Mouse (Mus musculus): ENCODE results near the gene Usf2. TPM values are rescaled to one million over a fixed set of nuclear protein-coding genes. Genes with fewer than 3 reads are reported as not detected.
"Not testable (repeated sequence)": the region's sequence is repeated elsewhere in the genome, so short reads cannot be mapped to it uniquely, and the experiment has no call there.

The Usf2 gene
- polyA plus RNA-seq, 1 experiment: 181 TPM

DNA sequence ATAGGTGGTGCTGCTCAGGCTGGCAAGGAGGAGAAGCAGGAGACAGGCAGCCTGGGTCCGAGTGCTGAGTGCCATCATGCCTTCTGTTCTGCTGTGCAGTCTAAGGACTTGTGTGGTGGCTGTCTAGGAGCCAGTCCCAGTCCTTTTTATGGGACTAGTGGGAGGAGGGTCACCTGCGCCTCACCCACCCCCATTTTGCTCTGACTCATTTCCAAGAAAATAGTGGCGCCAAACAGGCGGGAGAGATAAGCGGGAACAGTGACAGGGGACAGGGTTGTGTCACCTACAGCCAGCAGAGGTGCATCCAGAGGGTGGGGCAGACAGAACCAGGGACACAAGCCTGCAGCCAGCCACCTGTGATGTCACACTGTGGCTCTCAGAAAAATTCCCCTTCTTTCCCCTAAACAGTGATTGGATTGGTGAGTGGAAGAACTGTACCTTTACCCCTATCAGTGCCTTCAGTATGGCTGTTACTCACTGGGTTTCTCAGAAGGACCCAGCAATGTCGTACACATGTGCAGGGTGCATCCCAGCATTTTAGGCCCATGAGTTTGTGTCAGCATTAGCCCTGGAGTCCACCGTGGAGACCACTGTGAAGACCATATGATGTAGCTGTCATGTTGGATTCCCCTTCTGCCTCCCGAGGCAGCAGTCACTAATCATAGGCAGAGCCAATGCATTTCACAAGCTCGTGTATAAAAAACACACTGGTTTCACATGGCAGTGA, 12.5 kb downstream of the Usf2 start, which contains the start of gene Hamp:
TSS of gene Hamp (minus strand) at position 124 of the 727 bp plus-strand sequence.
- TF ChIP-seq GATA1 (IDR thresholded peaks at IDR 0.05; ENCODE audit: low read length): no peak

DNA sequence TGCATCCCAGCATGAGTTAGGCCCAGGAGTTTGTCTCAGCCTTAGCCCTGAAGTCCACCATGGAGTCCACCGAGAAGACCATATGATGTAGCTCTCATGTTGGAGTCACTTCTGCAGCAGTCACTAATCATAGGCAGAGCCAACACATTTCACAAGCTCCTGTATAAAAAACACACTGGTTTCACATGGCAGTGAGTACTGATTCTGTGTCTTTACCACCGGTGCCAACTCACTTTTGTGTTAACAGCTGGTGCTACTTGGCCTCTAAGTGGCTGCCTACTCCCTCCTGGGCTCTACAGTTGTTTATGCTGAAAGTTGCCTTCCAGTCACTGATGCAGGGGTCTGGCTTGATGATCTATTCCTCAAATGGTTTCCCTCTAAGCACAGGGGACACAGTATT, 32.0 kb downstream of the Usf2 start, which contains the start of gene Hamp2:
TSS of gene Hamp2 (minus strand) at position 101 of the 400 bp plus-strand sequence.
- not testable (repeated sequence) for TF ChIP-seq GATA1 (IDR thresholded peaks at IDR 0.05; ENCODE audit: low read length)

DNA sequence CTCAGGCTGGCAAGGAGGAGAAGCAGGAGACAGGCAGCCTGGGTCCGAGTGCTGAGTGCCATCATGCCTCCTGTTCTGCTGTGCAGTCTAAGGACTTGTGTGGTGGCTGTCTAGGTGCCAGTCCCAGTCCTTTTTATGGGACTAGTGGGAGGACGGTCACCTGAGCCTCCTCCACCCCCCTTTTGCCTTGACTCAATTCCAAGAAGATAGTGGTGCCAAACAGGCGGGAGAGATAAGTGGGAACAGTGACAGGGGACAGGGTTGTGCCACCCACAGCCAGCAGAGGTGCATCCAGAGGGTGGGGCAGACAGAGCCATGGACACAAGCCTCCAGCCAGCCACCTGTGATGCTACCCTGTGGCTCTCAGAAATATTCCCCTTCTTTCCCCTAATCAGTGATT, 32.5 kb downstream of the Usf2 start:
- TF ChIP-seq GATA1 (IDR thresholded peaks at IDR 0.05; ENCODE audit: low read length): no peak

DNA sequence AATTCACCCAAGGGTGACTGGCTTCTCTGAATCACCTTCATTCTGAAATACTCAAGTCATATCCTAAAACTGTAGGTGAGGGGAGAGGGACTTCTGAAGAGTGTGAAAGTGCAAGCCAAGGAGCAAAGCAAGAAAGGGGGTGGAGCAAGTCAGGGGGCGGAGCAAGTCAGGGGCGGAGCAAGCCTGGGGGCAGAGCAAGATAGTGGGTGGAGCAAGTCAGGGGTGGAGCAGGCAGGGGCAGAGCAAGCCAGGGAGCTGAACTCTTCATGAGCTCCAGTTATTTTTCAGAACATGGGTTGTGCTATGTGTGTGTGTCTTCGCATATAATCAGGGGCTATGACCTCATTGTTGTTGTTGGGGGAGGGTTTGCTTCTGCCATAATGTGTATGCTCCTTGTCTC, 36.4 kb downstream of the Usf2 start:
- TF ChIP-seq GATA1 (IDR thresholded peaks at IDR 0.05; ENCODE audit: low read length): no peak

DNA sequence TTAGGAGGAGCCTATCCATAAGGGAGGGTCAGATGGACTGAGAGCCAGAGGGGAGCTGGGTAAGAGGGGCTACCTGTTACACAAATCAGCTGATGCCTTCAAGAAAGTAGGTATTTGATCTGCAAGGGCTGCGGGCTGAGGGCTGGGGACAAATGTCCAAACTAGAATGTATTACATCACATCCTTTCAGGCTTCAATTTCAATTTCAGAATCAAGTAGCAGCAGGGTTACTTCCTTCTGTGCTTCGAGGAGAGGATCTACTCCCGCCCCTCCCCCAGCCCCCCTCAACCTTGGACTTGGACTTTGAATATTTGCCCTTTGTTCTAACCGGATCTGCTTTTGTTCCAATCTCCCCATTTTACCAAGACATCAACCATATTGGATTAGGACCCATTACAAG, 39.4 kb downstream of the Usf2 start:
- TF ChIP-seq GATA1 (IDR thresholded peaks at IDR 0.05; ENCODE audit: low read length): no peak

DNA sequence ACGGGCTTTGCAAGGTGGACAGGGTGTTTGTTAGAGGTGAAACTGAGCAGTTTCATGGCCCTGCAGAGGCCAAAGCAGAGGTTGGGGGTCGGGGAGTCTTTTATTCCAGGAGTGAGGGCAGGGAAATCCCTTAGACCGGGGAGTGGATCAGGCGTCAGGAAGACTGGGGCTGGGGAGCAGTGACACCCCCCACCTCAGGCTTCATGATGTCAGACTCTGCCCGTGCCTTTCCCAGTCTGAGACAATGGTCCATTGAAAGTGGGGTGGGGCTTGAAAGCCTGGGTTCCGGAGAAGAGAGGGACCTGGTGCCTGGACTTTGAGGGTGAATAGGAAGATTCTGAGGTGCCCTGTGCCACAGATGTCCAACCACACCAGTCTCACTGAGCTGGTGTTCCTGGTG, 39.9 kb downstream of the Usf2 start:
- no peak for TF ChIP-seq GATA1 (IDR thresholded peaks at IDR 0.05; ENCODE audit: low read length)

DNA sequence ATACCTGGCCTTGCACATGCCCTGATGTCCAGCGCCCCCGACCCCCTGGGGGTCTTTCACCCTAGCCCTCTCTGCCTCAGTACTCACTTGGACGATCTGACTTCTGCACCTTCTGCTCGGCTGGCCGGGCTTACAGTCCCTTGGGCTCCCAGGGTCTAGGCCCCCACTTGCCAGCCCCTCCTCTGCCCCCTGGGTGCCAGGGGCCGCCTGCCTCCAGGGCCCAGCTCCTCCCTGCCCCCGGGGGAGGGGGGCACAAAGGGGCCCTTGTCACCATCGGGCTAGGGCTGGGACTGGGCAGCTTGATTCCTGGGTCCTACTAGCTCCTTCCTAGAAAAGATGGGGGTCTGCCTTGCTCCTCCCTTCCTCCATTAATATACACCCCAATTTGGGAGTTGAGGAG, 41.9 kb downstream of the Usf2 start, which contains the start of gene Mag:
TSS of gene Mag (minus strand) at position 142 of the 400 bp plus-strand sequence.
- TF ChIP-seq GATA1 (IDR thresholded peaks at IDR 0.05; ENCODE audit: low read length): no peak

DNA sequence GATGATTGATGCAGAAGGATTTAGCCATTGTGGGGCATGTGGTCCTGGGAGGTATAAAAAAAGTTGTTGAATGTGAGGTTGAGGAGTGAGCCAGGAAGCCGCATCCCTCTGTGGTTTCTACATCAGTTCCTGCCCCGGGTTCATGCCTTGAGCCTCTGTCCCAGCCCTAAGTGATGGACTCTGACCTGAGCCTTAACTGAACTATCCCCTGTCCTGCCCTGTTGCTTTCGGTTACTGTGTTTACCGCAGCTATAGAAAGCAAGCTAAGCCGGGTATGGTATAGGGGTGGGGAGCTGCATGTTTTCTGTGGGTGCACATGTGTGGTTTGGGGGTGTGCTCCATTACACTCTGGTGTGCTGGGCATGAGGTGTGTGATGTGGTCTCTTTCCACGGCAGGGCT, 46.8 kb downstream of the Usf2 start:
- no peak for TF ChIP-seq GATA1 (IDR thresholded peaks at IDR 0.05; ENCODE audit: low read length)

DNA sequence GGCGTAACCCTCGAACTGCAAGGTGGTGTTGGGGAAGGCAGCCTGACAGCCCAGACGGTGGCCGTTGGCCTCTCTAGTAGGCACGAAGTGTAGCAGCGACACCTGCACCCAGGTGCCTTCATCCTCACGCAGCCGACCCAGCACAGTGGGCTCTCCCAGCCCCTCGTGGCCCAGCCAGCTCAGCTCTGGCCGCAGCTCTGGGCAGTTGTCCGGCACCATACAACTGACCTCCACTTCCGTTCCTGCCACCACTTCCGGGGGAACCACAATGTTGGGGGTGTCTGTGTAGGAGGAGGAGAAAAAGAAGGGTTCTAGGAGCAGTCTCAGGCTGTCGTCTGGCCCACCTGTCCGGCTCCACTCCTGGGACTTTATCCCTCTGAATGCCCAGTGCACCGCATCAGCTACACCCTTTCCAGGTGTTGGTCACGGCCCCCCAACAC, 47.6 kb downstream of the Usf2 start:
- TF ChIP-seq GATA1 (IDR thresholded peaks at IDR 0.05; ENCODE audit: low read length): no peak

DNA sequence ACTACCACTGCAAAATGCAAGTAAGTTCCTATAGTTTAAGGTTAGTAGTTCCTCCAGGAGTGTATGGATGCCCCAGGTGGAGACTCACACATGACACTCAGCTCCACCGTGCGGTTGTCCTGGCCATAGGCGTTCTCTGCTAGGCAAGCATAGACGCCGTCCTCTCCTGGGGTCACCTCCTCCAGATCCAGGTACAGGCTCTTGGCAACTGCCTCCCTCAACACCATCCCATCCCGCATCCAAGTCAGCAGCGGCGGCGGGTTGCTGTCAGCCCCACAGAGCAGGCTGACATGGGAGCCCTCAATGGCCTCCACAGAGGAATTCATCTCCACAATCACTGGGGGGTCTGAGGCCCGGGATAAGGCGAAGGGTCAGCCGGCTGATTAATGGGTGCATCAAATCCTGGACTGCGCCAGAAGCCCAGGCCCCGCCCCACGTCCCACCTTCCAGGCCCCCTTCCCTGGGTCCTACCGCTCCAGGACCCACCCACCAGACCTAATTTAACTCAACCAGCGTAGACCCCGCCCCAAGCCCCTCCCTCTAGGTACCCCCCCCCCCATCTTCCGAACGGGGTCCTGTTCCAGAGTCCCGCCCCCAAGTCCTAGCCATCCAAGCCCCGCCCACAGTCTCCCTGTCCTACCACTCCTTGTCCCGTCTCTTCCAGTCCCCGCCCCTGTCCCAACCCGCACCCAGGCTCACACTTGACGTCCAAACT, 48.2 kb downstream of the Usf2 start:
- TF ChIP-seq GATA1 (IDR thresholded peaks at IDR 0.05; ENCODE audit: low read length): no peak

DNA sequence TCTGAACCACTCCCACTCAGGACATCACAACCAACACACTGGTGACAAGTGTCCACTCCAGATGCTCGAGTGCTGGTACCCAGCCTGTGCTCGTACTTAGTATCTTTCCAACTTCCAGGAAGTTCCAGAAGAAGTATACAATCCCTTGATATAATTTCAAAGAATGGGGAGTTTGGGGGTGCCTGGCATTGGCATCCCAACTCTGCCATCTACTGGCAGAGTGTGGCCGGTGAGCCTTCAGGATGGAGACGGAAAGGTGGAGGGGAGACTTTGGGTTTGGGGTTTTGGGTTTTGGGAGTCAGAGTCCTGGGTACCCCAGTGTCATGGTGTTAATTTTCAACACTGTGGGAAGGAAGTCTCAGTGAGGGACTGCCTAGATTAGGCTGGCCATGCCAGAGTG, 52.6 kb downstream of the Usf2 start:
- TF ChIP-seq GATA1 (IDR thresholded peaks at IDR 0.05; ENCODE audit: low read length): no peak

Other genes starting within 250 kb of the Usf2 start
- gene Atp4a, start 244.6 kb downstream of the Usf2 start, polyA plus RNA-seq (2012): not detected in 2 replicates
- gene Tmem147, start 227.3 kb downstream of the Usf2 start, polyA plus RNA-seq (2012): 197 and 201 TPM in 2 replicates
- not detected in 2 replicates for gene Gapdhs, start 213.1 kb downstream of the Usf2 start, polyA plus RNA-seq (2012)
- 5.3 and 6.4 TPM in 2 replicates for gene Sbsn, start 205.3 kb downstream of the Usf2 start, polyA plus RNA-seq (2012)
- 0.17 TPM in 1 of 2 replicates, not detected in the other for gene Dmkn, start 193.0 kb downstream of the Usf2 start, polyA plus RNA-seq (2012)
- gene Krtdap, start 168.9 kb downstream of the Usf2 start, polyA plus RNA-seq (2012): not detected in 2 replicates
- gene Ffar2, start 133.0 kb downstream of the Usf2 start, polyA plus RNA-seq (2012): not detected in 2 replicates
- gene Ffar3, start 100.6 kb downstream of the Usf2 start, polyA plus RNA-seq (2012): not detected in 2 replicates
- gene Ffar1, start 95.2 kb downstream of the Usf2 start, polyA plus RNA-seq (2012): not detected in 2 replicates
- gene Cd22, start 76.5 kb downstream of the Usf2 start, polyA plus RNA-seq (2012): not detected in 2 replicates
- gene Mag, start 41.9 kb downstream of the Usf2 start, polyA plus RNA-seq (2012): not detected in 2 replicates
- not detected in 2 replicates for gene Hamp2, start 32.1 kb downstream of the Usf2 start, polyA plus RNA-seq (2012)
- gene Hamp, start 12.8 kb downstream of the Usf2 start, polyA plus RNA-seq (2012): not detected in 2 replicates
- not detected in 2 replicates for gene Lsr, start 16.7 kb upstream of the Usf2 start, polyA plus RNA-seq (2012)
- not detected in 2 replicates for gene Fam187b, start 17.0 kb upstream of the Usf2 start, polyA plus RNA-seq (2012)
- 0.09 and 0.35 TPM in 2 replicates for gene Fxyd5, start 85.7 kb upstream of the Usf2 start, polyA plus RNA-seq (2012)
- not detected in 2 replicates for gene Fxyd7, start 94.7 kb upstream of the Usf2 start, polyA plus RNA-seq (2012)
- gene Fxyd1, start 100.4 kb upstream of the Usf2 start, polyA plus RNA-seq (2012): not detected in 2 replicates
- not detected in 2 replicates for gene Lgi4, start 102.5 kb upstream of the Usf2 start, polyA plus RNA-seq (2012)
- not detected in 2 replicates for gene Fxyd3, start 119.9 kb upstream of the Usf2 start, polyA plus RNA-seq (2012)
- 0.16 and 0.21 TPM in 2 replicates for gene Hpn, start 158.5 kb upstream of the Usf2 start, polyA plus RNA-seq (2012)
- gene Scn1b, start 170.2 kb upstream of the Usf2 start, polyA plus RNA-seq (2012): 0.11 and 0.17 TPM in 2 replicates
- 89.7 and 102 TPM in 2 replicates for gene Gramd1a, start 199.1 kb upstream of the Usf2 start, polyA plus RNA-seq (2012)

Measured in G1E-ER4 (cell line).